Mouse (Mus musculus) cerebellum, adult 2 months (tissue): ENCODE results near the gene Kmt2d. TPM values are rescaled to one million over a fixed set of nuclear protein-coding genes. Genes with fewer than 3 reads are reported as not detected.

Experiments used
- DNase-seq, 2 experiments: peaks; one replicate each; pipeline ENCODE4 v3.0.0; 2021
- H3K27ac ChIP-seq: fragments of 200-500 bp; 2 replicates; pipeline ENCODE4 v1.5.1; 2012; ENCODE audit warnings: low read length, control low read depth, inconsistent platforms; ENCODE audit not compliant: insufficient read depth
- H3K27me3 ChIP-seq: fragments of 200-500 bp; 2 replicates; pipeline ENCODE4 v1.6.1; 2012; ENCODE audit warnings: inconsistent platforms, mild to moderate bottlenecking, low read length, moderate library complexity; ENCODE audit not compliant: control insufficient read depth, insufficient read depth
- H3K4me1 ChIP-seq: fragments of 200-500 bp; 2 replicates; pipeline ENCODE4 v1.6.1; 2011; ENCODE audit warnings: low read length; ENCODE audit not compliant: control insufficient read depth, insufficient read depth
- H3K4me3 ChIP-seq: fragments of 200-500 bp; replicated peaks from 2 replicates; pipeline ENCODE3; 2011; ENCODE audit warnings: mild to moderate bottlenecking, low read depth, low read length, control low read depth; ENCODE audit not compliant: insufficient read depth
- CTCF ChIP-seq: fragments of 200-500 bp; IDR thresholded peaks from 2 replicates; pipeline ENCODE4 v1.5.1; 2011; ENCODE audit warnings: low read depth, mild to moderate bottlenecking, control low read depth, low read length, moderate library complexity, borderline replicate concordance; ENCODE audit not compliant: insufficient read depth
- POLR2A ChIP-seq: fragments of 200-500 bp; IDR thresholded peaks from 2 replicates; pipeline ENCODE4 v1.6.1; 2011; ENCODE audit warnings: low read length, control low read depth, borderline replicate concordance; ENCODE audit not compliant: insufficient read depth
- WGBS: fragments of 180-500 bp; shearing (Covaris S2); methylation state at CpG from one replicate; pipeline ENCODE4 v1.1.7; 2018; 5-methylcytosine and 5-hydroxymethylcytosine counted together
- polyA plus RNA-seq: library from polyadenylated mRNA; depleted of rRNA; stranded (reverse); fragments of >200 nt; gene quantifications from 2 replicates; pipeline ENCODE4 v1.2.3, GENCODE M21; 2012

Gene Kmt2d
- polyA plus RNA-seq, 1 experiment: 49.9 TPM

DNA sequence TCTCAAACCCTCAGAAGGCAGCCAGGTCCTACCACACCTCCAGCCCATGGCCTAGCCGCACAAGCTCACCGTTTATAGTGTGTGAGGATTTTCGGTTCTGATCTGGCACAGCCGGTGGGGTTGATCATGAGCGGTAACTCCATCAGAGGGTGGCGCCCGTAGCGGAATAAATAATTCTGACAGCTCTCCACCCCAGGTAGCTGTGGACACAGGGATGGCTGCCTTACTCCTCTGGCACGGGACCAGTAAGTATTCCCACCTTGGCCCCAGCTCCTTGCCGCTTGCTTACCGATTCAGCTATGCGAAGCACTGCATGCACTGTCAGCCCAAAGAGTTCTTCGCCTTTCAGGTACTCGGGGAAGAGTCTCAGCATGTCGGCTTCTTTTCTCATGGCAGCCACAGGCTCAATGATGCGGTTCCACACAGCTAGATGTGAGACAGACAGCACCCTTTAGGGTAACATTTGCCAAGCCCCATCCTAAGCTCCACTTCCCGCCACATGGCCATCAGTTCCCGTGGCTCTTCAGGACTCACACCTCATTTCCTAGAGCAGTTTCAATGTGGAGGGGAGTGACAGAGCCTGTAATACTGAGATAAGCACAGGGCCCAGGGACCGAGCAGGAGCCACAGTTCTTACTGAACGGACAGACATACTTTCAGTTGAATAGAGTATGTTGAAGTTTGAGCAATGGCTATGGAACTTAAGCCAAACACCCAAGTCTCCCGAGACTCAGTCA is 33.8 kb downstream of the Kmt2d start:
- no peaks in the 10 kb centered on the region for H3K4me1 ChIP-seq
- 74% methylated on average over 21 of the region's 21 CpGs for WGBS

DNA sequence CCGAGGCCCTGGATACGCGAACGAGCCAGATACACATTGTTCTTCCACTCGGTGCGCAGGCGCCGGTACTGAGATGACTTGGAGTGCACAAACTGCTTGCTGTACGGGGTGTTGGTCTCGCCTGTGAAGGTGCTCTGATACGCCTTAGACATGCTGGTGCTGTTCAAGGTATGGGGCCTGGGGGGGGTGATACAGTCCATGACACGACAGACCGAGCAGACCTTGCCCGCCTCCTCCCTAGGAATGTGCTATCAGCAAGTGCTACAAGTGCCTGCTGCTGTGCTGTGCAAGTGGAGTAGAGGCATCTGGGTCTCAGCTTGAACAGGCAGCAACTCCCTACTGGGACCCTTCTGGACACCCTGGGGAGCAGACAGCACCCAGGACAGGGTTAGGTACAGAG is 35.7 kb downstream of the Kmt2d start:
- H3K4me1 ChIP-seq: no peaks in the 10 kb centered on the region
- H3K4me3 ChIP-seq: no peak overlapping the region
- DNase-seq: no peak
- no peaks in the 10 kb centered on the region for H3K27me3 ChIP-seq
- WGBS: 91% methylated on average over 14 of the region's 14 CpGs
- no peak for TF ChIP-seq CTCF
- TF ChIP-seq POLR2A: no peak
- no peak overlapping the region for H3K27ac ChIP-seq

More for the DNA sequence above, 33.8 kb downstream of the Kmt2d start:
- Histone ChIP-seq H3K4me3 (no peak overlapping the region), H3K27me3 (no peaks in the 10 kb centered on the region), H3K27ac (no peak overlapping the region)
- TF ChIP-seq POLR2A (no peak), CTCF (no peak)
- DNase-seq: no peak

DNA sequence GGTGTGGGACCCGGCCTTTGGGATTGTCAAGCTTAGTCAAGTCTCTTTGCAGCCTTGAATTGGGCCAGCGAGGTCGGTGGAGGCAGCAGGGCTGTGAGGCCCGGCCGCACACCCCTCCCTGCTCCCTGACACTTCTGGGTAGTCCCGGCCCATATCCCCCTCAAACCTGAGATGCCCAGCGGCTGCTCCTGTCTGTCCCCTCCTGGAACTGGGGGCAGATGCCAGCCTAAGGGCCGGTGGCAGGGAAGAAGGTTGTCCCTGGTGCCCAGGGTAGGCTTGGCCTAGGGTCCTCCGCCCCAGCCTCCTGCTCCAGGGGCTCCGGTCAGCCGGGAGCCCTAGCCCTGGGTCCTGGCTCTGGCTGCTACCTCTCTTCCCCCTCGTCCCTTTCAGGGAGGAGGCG is 36.9 kb downstream of the Kmt2d start:
- TF ChIP-seq POLR2A (no peak), CTCF (no peak)
- H3K27ac ChIP-seq: no peak overlapping the region
- no peak overlapping the region for H3K4me3 ChIP-seq
- no peaks in the 10 kb centered on the region for H3K4me1 ChIP-seq
- DNase-seq: no peak
- H3K27me3 ChIP-seq: no peaks in the 10 kb centered on the region
- WGBS: 88% methylated on average over 13 of the region's 13 CpGs

DNA sequence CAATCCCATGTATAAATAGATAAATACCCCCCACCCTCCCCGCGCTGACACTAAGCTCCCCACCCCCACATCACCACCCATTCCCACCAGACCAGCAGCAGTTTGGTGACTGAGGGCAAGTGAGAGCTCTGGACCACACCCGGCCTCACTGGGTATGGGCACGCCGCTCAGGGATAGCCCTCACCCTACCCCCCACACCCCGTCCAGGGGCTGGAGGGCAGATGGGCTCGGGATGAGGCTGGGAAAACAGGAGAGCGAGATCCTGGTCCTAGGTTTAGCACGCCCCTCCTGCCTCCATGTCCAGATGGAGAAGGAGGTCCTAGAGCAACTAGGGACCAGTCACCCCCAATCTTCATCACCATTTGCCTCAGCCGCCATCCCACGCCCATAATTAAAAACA is 37.7 kb downstream of the Kmt2d start:
- Histone ChIP-seq H3K4me1 (no peaks in the 10 kb centered on the region), H3K4me3 (no peak overlapping the region), H3K27me3 (no peaks in the 10 kb centered on the region), H3K27ac (no peak overlapping the region)
- 81% methylated on average over 11 of the region's 11 CpGs for whole genome bisulfite sequencing
- no peak for TF ChIP-seq POLR2A
- no peak for TF ChIP-seq CTCF
- DNase-seq: no peak

DNA sequence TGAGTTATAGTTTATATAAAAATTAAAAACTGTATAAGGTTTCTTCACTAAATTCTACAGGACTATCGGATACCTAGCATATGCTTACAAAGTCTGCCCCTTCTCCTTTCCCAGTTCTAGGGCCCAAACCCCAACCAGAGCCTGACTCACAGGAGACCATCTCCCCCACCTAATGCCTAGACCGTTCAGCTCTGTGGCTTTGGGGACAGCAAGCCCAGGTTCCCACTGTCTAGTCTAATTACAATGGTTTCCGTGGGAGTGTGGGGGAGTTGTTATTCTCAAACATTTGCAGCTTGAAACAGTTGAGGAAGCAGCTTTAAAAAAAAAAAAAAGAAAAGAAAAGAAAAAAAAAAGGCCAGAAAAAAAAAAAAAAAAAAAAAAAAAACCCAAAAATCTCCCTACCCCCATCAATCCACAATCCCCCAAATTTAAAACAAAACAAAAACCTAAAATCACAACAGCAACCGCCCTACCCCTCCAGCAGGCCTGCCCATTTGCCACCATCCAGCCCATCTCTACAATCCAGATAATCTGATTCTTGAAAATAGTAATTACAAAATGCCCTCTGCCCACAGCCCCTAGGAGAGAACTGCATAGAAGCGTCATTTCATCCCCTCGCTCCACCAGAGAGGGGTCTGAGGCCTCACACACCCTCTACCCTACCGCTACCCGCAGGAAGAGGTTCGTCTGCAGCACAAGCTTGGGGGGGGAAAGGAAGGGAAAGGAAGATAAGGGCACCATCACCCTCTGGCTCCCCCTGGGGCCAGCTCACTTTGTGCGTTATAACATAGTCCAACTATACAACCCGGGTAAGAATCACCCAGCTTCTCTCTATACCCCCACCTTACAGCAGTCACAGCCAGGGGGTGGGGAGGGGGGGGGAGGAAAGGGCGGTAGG is 38.6 kb downstream of the Kmt2d start:
- H3K27me3 ChIP-seq: no peaks in the 10 kb centered on the region
- 59% methylated on average over 12 of the region's 12 CpGs for WGBS
- TF ChIP-seq POLR2A (no peak), CTCF (no peak)
- no peaks in the 10 kb centered on the region for H3K4me1 ChIP-seq
- DNase-seq: no peak
- H3K4me3 ChIP-seq: no peak overlapping the region
- H3K27ac ChIP-seq: no peak overlapping the region

DNA sequence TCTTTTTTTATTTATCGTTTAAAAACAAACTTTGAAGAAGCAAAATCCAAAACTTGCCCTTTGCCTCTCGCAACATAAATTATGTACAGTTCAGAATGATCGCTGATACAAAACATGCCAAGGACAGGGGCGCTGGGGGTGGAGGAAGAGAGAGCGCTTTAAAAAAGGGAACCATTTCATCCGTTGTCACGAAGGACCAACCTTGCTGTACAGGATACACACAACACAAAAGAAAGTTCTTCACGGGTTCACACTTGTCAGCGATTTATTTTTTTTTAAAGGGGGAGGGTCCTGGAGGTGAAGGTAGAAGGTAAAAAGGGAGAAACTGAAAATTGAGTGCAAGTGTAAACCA is 39.3 kb downstream of the Kmt2d start:
- TF ChIP-seq CTCF (no peak), POLR2A (no peak)
- Histone ChIP-seq H3K27me3 (no peaks in the 10 kb centered on the region), H3K4me1 (no peaks in the 10 kb centered on the region), H3K27ac (no peak overlapping the region), H3K4me3 (peak overlapping the region; percentile 100)
- DNase-seq: no peak
- 6% methylated on average over 9 of the region's 9 CpGs for WGBS

DNA sequence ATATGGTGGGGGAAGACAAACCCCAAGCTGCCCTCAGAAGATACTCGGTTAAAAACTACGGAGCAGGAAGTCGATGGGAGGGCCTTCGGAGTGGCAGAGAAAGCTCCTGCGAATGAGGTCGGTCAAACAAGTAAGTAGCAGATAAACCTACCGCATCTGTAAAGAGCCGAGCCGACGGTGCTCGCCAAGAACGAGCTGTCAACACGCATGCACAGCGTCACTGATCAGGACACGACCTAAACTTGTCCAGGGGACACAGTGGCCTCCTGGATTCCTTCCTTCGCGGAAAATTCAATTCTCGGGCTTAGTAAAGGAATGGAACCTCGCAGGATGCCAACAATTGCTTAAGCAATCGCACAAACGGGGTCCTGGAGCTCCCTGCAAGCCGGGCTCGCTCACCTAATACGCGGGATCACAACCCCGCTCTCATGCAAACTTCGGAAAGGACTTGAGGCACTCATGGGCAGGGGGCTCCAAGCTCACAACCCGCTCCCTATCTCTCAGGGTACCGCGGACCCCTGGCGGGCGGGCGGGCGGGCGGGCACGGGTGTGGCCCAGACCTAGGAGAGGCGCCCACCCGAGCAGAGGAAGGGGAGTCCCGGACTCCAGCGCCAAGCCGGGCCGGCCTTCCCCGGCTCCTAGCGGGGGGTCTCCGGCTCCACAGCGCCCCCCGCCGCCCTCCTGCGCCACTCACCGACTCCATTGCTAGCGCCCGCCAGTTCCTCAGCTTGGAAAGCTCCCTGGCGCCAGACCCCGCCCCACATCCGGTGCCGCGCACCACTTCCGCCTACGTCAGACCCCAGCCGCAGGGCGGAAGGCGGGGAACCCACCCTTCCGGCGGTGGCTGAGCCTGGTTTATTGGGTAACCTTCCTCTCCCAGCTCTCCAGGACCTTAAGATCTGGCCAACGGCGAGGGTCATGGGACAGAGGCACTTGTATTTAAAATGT is 40.0 kb downstream of the Kmt2d start, which contains the start of gene Prkag1:
TSS of gene Prkag1 (minus strand) at position 786 of the 948 bp plus-strand sequence.
- H3K4me1 ChIP-seq: no peaks in the 10 kb centered on the region
- peak; percentile 95 for DNase-seq
- TF ChIP-seq CTCF (peak; percentile 28; the same call in 1 of the 2 replicates), POLR2A (peak; percentile 93; the same call in 1 of the 2 replicates)
- H3K27ac ChIP-seq: peak within 1 kb of the TSS; percentile 61
- peak within 1 kb of the TSS; percentile 100 for H3K4me3 ChIP-seq
- no peaks in the 10 kb centered on the region for H3K27me3 ChIP-seq
- under 1% methylated on average over 66 of the region's 66 CpGs for WGBS
